Mouse (Mus musculus): ENCODE measurements around the gene Slitrk2. TPM values are rescaled to one million over a fixed set of nuclear protein-coding genes. Genes with fewer than 3 reads are reported as not detected.

Gene Slitrk2
- total RNA-seq (2021): 10 to 100 TPM; 32.1 to 36.1 TPM
- long read RNA-seq, experiment 1: 0 reads
- long read RNA-seq, experiment 2, partial matches to known transcripts: 0 of 1 reads
- long read RNA-seq, experiment 2, other reads (novel, unspliced or antisense): 1 of 1 reads

DNA sequence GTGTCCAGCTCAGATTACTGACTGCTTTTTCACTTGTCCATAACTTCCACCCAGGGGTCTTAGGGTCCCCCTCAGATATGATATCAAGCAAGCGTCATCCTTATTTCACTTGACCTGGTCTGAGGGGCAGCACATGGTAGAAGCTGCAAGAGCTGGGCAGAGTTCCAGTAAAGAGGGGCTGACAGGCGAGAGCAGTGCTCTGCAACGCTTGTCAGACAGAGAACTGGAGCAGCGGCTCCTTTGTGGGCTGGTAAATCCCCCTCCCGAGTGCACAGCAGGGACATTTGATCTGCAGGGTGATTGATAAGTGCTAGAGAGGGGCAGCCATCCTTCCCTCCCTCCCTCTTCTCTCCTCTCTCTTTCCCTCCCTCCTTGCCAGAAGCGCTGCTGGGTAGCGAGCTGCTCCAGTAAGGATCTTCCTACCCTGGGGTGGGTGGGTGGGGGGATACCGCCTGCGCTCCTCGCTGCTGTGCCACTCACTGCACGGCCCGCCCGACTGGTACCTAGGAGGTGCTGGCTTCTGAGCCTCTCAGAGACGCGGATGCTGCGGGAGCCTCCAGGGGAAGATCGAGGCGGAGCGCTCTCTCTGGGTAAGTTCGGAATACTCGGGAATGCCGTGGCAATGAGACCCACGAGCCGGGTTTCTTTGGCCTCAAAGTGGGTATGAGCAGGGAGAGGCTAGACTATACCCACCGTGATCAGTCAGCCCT lies at the start of gene Slitrk2:
TSS of gene Slitrk2 (plus strand) at position 408 of the 710 bp plus-strand sequence.
- DNase-seq (ENCODE audit: low spot score in 2 of 2): peak; percentile 21 to 34

DNA sequence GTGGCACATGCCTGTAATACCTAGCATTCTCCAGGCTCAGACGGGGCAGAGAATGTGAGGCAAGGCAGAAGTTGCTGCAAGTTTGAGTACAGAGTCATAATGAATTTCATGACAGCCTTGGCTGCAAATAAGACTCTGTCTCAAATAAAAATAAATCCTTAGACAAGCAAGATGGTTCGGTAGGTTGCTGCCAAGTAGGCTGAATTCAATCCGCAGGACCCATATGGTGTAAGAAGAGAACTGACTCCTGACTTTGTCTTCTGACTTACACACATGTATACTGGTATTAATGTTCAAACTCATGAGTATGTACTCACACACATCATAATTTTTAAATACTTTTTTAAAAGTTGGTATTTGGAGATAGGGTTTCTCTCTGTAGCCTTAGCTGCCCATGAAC lies 43.6 kb upstream of the Slitrk2 start:
- DNase-seq (ENCODE audit: low spot score in 2 of 2): no peak

DNA sequence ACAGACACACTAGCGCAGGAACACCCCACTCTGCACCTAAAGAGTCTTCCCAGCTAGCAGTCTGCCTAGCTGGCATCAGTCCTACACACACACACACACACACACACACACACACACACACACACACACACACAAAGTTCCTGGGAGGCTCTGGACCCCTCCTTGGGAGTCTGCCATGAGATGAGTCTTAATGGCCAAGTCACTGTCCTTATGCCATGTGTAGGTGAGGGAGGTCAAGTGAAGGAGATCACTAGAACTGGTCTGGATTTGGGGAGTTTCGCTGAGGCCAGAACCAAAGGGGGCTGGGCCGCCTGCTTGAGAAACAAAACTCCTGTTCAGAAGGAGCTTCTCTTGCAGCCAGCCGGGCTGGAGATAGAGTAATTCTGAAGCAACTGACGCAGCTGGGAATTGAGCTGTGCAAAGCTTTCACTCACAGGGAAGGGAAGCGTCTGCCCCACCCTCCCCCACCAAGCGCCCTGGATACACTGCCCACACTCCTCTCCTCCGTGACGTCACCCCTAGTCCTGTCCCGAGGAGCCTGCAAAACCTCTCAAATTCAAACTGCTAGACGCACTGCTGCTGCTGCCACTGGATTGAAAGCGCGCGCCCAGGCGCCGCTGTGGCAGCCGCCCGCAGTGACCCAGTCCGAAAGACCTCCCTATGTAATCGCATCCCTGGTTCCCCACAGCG lies 3.5 kb downstream of the Slitrk2 start:
- peak; percentile 63 to 80 for DNase-seq (ENCODE audit: low spot score in 2 of 2)

DNA sequence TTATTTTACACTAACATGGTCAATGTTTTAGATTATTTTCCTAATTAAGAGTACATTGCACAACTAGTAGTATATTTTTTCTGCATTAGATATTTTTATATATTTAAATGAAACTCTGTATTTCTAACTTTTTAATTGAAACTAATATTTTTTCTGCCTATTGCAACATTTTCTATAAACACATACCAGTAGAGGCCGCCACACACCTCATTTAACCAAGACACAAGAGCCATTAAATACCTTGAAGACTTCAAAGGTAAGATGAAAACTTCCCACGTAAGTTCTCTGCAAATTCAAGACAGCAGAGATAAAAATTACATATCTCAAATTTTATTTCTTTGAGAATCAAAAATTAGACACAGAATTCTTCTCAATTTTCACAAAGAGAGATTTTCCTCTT lies 8.2 kb downstream of the Slitrk2 start:
- DNase-seq (ENCODE audit: low spot score in 2 of 2): peak in 1 of 2 experiments; percentile 6

DNA sequence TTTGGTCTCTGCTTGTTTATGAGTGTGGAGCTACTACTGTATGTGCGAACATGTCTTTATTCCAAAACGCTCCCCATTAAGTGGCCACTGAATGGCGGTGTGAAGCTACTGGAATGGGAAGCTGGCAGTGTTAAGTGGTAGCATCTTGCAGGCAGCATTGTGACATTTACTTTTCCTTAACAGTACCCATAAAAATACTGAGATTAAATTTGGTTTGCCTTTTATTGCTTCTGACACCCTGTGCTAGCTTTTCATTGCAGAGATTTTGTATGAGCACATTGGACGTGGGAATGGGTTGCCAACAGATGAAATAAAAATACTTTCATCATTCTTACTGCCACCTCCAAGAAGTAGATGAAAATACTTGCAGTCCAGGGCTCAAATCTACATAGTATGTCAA lies 27.8 kb downstream of the Slitrk2 start:
- peak; percentile 2 for DNase-seq (ENCODE audit: low spot score in 2 of 2)

DNA sequence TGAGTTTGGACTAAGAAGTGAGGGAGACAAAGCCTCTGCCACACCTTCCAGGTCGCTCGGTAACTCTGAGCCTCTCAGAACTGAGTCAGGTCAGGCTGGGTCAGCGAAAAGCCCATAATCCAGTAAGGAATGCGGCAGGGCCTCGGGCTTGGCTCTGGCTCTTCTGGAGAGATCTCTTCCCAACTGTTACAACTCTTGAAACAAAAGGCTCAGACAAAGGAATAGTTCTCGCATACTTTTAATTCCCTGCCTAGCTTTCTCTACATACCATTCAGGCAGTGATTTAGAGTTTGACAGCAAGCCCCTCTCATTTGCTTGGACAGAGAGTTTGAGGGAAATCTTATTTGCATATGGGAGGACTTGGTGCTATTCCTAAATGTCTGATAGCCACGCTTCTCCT lies 29.5 kb downstream of the Slitrk2 start:
- DNase-seq (ENCODE audit: low spot score in 2 of 2): no peak

Data from left cerebral cortex, adult 18-20 months (tissue).